Mouse (Mus musculus): ENCODE data around the gene Hist1h4h. TPM values are rescaled to one million over a fixed set of nuclear protein-coding genes. Genes with fewer than 3 reads are reported as not detected.

Gene Hist1h4h
- total RNA-seq (2021): 100 to 1,000 TPM; 212 to 239 TPM
- polyA plus RNA-seq (2012; rRNA removed): 53.1 and 61.9 TPM in 2 replicates
- long read RNA-seq, transcript Hist1h4h-201 (1 exons, 470 nt): major isoform, 54 of 55 reads
- long read RNA-seq, partial matches to known transcripts: 0 of 55 reads
- long read RNA-seq, other reads (novel, unspliced or antisense): 1 of 55 reads

- H3K27ac ChIP-seq: peak within 1 kb of the TSS; percentile 97
- peak within 1 kb of the TSS; percentile 86 for H3K4me3 ChIP-seq
- peaks cover 14% of the 10 kb centered on the region for H3K36me3 ChIP-seq (ENCODE audit: control insufficient read depth, insufficient read depth, low read length)
- TF ChIP-seq EP300 (IDR thresholded peaks at IDR 0.05; ENCODE audit: insufficient read depth, low read depth, low read length): peak; percentile 91
- TF ChIP-seq CTCF (IDR thresholded peaks at IDR 0.05): no peak
- TF ChIP-seq POLR2A (IDR thresholded peaks at IDR 0.05; ENCODE audit: insufficient read depth, low read depth, low read length): peak; percentile 99
- no peaks in the 10 kb centered on the region for H3K27me3 ChIP-seq (ENCODE audit: control insufficient read depth, insufficient read depth, low read length)
- WGBS: under 1% methylated on average over 62 of the region's 70 CpGs
- intact Hi-C loops (cut with DNase I): loop anchor here (1.0 to 5.0 kb wide), 5 partner anchors 12 to 211 kb away; partner anchors contain the start of genes Hist1h1e, Hist1h2be and Hist1h3f
- H3K9ac ChIP-seq (ENCODE audit: low read depth, low read length): peak within 1 kb of the TSS; percentile 76
- peaks cover 4% of the 10 kb centered on the region for H3K4me1 ChIP-seq (ENCODE audit: control insufficient read depth, insufficient read depth, low read length)
- no peaks in the 10 kb centered on the region for H3K79me2 ChIP-seq (replicated peaks; ENCODE audit: control insufficient read depth, insufficient read depth, low read length)
- DNase-seq: peak; percentile 92 to 95
Measured at GRCm38 (mm10) chr13:23530901-23531875, at the start of gene Hist1h4h. Hist1h4h (plus strand) TSS chr13:23531050.

DNA sequence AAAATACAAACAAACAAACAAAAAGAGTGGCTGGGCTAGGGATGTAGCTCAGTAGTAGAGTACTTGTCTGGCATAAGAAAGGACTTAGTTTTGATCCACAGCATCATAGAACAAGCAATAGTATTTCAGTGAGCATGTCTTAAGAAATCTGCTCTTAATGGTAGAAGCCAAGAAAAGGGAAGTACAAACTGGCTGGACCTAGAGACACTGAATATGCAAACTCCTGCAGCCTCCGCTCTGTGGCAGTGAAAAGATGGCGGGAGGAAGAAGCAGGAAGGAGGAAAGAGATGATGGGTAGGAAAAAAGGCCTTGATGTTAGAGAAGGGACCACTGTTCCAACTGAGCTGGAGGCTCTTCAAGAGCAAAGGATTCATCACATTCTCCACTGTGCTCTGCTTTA is 47.7 kb upstream of the Hist1h4h start:
- Histone ChIP-seq H3K27ac (no peak overlapping the region), H3K4me3 (no peak overlapping the region), H3K36me3 (ENCODE audit: control insufficient read depth, insufficient read depth, low read length) (no peaks in the 10 kb centered on the region), H3K79me2 (replicated peaks; ENCODE audit: control insufficient read depth, insufficient read depth, low read length) (no peaks in the 10 kb centered on the region), H3K4me1 (ENCODE audit: control insufficient read depth, insufficient read depth, low read length) (no peaks in the 10 kb centered on the region), H3K27me3 (ENCODE audit: control insufficient read depth, insufficient read depth, low read length) (no peaks in the 10 kb centered on the region), H3K9ac (ENCODE audit: low read depth, low read length) (no peak overlapping the region)
- TF ChIP-seq CTCF (IDR thresholded peaks at IDR 0.05) (no peak), POLR2A (IDR thresholded peaks at IDR 0.05; ENCODE audit: insufficient read depth, low read depth, low read length) (no peak), EP300 (IDR thresholded peaks at IDR 0.05; ENCODE audit: insufficient read depth, low read depth, low read length) (no peak)
- intact Hi-C loops (cut with DNase I): no loop called here
- no peak for DNase-seq
- 82% methylated on average over 2 of the region's 2 CpGs for WGBS

- no peak for TF ChIP-seq CTCF (IDR thresholded peaks at IDR 0.05)
- Histone ChIP-seq H3K27me3 (ENCODE audit: control insufficient read depth, insufficient read depth, low read length) (no peaks in the 10 kb centered on the region), H3K79me2 (replicated peaks; ENCODE audit: control insufficient read depth, insufficient read depth, low read length) (no peaks in the 10 kb centered on the region), H3K36me3 (ENCODE audit: control insufficient read depth, insufficient read depth, low read length) (no peaks in the 10 kb centered on the region), H3K27ac (no peak overlapping the region), H3K9ac (ENCODE audit: low read depth, low read length) (no peak overlapping the region), H3K4me3 (no peak overlapping the region), H3K4me1 (ENCODE audit: control insufficient read depth, insufficient read depth, low read length) (no peaks in the 10 kb centered on the region)
- DNase-seq: no peak
- WGBS: 52% methylated on average over 5 of the region's 5 CpGs
- intact Hi-C loops (cut with DNase I): no loop called here
Measured at GRCm38 (mm10) chr13:23485271-23485670, 45.6 kb upstream of the Hist1h4h start.

DNA sequence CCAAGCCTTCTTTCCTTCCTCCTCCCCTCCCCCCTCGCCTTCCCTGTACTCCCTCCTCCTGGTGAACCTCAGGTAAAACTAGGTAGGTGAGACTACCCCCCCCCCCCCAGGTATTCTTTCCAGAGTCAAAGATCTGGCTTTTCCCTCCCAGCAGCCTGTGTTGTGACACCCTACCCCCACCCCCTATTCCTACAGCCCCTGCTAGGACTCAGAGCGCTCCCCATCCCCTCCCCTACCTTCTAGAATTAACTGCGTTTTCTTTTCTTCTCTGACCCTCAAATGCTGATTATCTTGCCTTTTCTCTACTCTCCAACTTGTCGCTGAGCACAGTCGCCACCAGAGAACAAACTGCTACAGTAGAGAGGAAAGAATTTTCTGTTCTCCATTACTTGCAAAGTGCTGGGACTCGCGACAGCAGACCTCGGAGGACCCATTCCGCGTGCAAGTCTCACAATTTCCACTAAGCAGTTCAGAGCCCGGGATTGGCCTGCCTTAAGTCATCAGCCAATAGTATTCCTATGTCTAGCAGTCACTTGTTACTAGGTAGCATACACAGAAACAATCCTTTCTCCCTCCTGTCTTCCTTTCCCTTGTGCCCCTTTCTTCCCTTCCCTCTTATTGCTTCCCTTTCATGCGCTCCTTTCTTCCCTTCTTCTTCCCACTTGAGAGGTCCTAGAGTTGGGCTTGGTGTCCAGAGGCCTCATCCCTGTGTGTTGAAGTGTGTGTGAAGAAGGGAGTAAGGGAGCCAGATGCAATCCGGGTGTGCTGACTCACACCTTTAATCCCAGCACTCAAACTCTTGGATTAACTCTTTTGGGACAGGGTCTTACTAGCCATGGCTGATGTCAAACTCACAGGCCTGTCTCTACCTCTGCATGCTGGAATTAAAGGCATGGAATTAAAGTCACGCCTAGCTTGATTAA is 42.2 kb upstream of the Hist1h4h start, which contains the start of gene Btn2a2:
Gene Btn2a2 (minus strand): TSS at position 458 of the 923 bp plus-strand sequence.
- DNase-seq: peak; percentile 23 to 42
- intact Hi-C loops (cut with DNase I): no loop called here
- Histone ChIP-seq H3K27me3 (ENCODE audit: control insufficient read depth, insufficient read depth, low read length) (no peaks in the 10 kb centered on the region), H3K4me3 (no peak within 1 kb of the TSS), H3K36me3 (ENCODE audit: control insufficient read depth, insufficient read depth, low read length) (no peaks in the 10 kb centered on the region), H3K27ac (no peak within 1 kb of the TSS), H3K9ac (ENCODE audit: low read depth, low read length) (no peak within 1 kb of the TSS), H3K4me1 (ENCODE audit: control insufficient read depth, insufficient read depth, low read length) (no peaks in the 10 kb centered on the region), H3K79me2 (replicated peaks; ENCODE audit: control insufficient read depth, insufficient read depth, low read length) (no peaks in the 10 kb centered on the region)
- 10% methylated on average over 14 of the region's 14 CpGs for WGBS
- no peak for TF ChIP-seq CTCF (IDR thresholded peaks at IDR 0.05)
- TF ChIP-seq EP300 (IDR thresholded peaks at IDR 0.05; ENCODE audit: insufficient read depth, low read depth, low read length): no peak
- TF ChIP-seq POLR2A (IDR thresholded peaks at IDR 0.05; ENCODE audit: insufficient read depth, low read depth, low read length): no peak

- Histone ChIP-seq H3K4me3 (no peak overlapping the region), H3K79me2 (replicated peaks; ENCODE audit: control insufficient read depth, insufficient read depth, low read length) (no peaks in the 10 kb centered on the region), H3K27me3 (ENCODE audit: control insufficient read depth, insufficient read depth, low read length) (no peaks in the 10 kb centered on the region), H3K9ac (ENCODE audit: low read depth, low read length) (no peak overlapping the region), H3K4me1 (ENCODE audit: control insufficient read depth, insufficient read depth, low read length) (no peaks in the 10 kb centered on the region), H3K36me3 (ENCODE audit: control insufficient read depth, insufficient read depth, low read length) (no peaks in the 10 kb centered on the region), H3K27ac (no peak overlapping the region)
- DNase-seq: no peak
- intact Hi-C loops (cut with DNase I): no loop called here
- TF ChIP-seq CTCF (IDR thresholded peaks at IDR 0.05) (no peak), POLR2A (IDR thresholded peaks at IDR 0.05; ENCODE audit: insufficient read depth, low read depth, low read length) (no peak), EP300 (IDR thresholded peaks at IDR 0.05; ENCODE audit: insufficient read depth, low read depth, low read length) (no peak)
- WGBS: 56% methylated on average over 1 of the region's 1 CpGs
Measured at GRCm38 (mm10) chr13:23490863-23491262, 40.0 kb upstream of the Hist1h4h start.
